Mouse (Mus musculus): ENCODE results near the gene Foxb2. TPM values are rescaled to one million over a fixed set of nuclear protein-coding genes. Genes with fewer than 3 reads are reported as not detected.

Gene Foxb2
- 0.28 TPM in 1 of 2 replicates, not detected in the other for total RNA-seq (2014; rRNA removed)
- 0.26 and 0.47 TPM in 2 replicates for polyA plus RNA-seq (2015; fragmentation: Nextera tagmentation; extraction: Ambion mirVana)

DNA sequence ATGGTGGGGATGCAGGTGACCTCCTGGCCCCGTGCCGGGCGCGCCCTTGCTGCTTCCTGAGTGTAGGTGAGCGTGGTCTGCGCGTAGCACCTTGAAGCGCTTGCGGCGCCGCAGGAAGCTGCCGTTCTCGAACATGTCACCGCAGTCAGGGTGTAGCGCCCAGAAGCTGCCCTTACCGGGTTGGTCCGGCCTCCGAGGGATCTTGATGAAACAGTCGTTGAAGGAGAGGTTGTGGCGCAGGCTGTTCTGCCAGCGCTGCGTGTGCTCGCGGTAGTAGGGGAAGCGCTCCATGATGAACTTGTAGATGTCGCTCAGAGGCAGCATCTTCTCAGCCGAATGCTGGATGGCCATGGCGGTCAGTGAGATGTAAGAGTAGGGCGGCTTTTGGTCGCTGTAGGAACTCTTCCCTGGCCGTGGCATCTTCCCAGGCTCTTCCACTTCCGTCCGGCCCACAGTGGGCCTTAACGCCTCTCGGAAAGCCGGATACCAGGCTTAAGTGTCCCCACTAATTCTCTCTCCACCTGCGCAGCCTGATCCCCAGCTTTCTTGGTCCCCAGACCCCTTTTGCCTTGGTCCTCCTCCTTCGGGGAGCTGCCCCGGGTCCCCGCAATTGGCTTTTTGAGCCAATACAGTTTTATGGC, at the start of gene Foxb2:
Gene Foxb2 (minus strand): TSS at position 585 of the 641 bp plus-strand sequence.
- peak; percentile 36; the same call in 1 of the 2 replicates for ATAC-seq (ENCODE audit: low FRiP score)
- Histone ChIP-seq H3K4me1 (ENCODE audit: insufficient read depth, low read length) (peaks cover 3% of the 10 kb centered on the region), H3K9me3 (ENCODE audit: low read length) (no peaks in the 10 kb centered on the region), H3K4me2 (ENCODE audit: low read depth, low read length, poor library complexity, severe bottlenecking) (peak within 1 kb of the TSS; percentile 77), H3K27me3 (ENCODE audit: insufficient read depth, low read length) (peaks cover 79% of the 10 kb centered on the region), H3K36me3 (ENCODE audit: insufficient read depth, low read length) (no peaks in the 10 kb centered on the region), H3K27ac (ENCODE audit: low read depth, low read length) (no peak within 1 kb of the TSS), H3K4me3 (ENCODE audit: low read depth, low read length) (peak within 1 kb of the TSS; percentile 45), H3K9ac (replicated peaks; ENCODE audit: low read length, poor library complexity, severe bottlenecking) (0 out of 2 replicates have a peak within 1 kb of the TSS, but pooled peaks have one; percentile 29)
- WGBS, result 1% methylated on average over 40 of the region's 40 CpGs
- TF ChIP-seq CTCF (IDR thresholded peaks at IDR 0.05), result no peak
- no peak for DNase-seq (ENCODE audit: low spot score)

GRCm38 (mm10) chr19:16911507-16911906, 37.9 kb upstream of the Foxb2 start:
- H3K4me3 ChIP-seq (ENCODE audit: low read depth, low read length), result no peak overlapping the region
- 82% methylated on average over 5 of the region's 5 CpGs for WGBS
- ATAC-seq (ENCODE audit: low FRiP score), result no peak

GRCm38 (mm10) chr19:16903106-16903505, 29.5 kb upstream of the Foxb2 start:
- ATAC-seq (ENCODE audit: low FRiP score) (no peak), DNase-seq (ENCODE audit: low spot score) (no peak)
- H3K27me3 ChIP-seq (ENCODE audit: insufficient read depth, low read length), result no peaks in the 10 kb centered on the region
- no peak overlapping the region for H3K9ac ChIP-seq (replicated peaks; ENCODE audit: low read length, poor library complexity, severe bottlenecking)
- peak; percentile 33; the same call in 1 of the 2 replicates for TF ChIP-seq CTCF (IDR thresholded peaks at IDR 0.05)
- H3K9me3 ChIP-seq (ENCODE audit: low read length), result no peaks in the 10 kb centered on the region
- WGBS, result 72% methylated on average over 2 of the region's 2 CpGs
- H3K36me3 ChIP-seq (ENCODE audit: insufficient read depth, low read length), result no peaks in the 10 kb centered on the region
- no peaks in the 10 kb centered on the region for H3K4me1 ChIP-seq (ENCODE audit: insufficient read depth, low read length)
- H3K4me2 ChIP-seq (ENCODE audit: low read depth, low read length, poor library complexity, severe bottlenecking), result no peak overlapping the region
- H3K4me3 ChIP-seq (ENCODE audit: low read depth, low read length), result no peak overlapping the region
- H3K27ac ChIP-seq (ENCODE audit: low read depth, low read length), result no peak overlapping the region

More at GRCm38 (mm10) chr19:16911507-16911906, 37.9 kb upstream of the Foxb2 start:
- Histone ChIP-seq H3K4me2 (ENCODE audit: low read depth, low read length, poor library complexity, severe bottlenecking) (no peak overlapping the region), H3K27me3 (ENCODE audit: insufficient read depth, low read length) (no peaks in the 10 kb centered on the region), H3K27ac (ENCODE audit: low read depth, low read length) (no peak overlapping the region), H3K4me1 (ENCODE audit: insufficient read depth, low read length) (no peaks in the 10 kb centered on the region), H3K9ac (replicated peaks; ENCODE audit: low read length, poor library complexity, severe bottlenecking) (no peak overlapping the region), H3K9me3 (ENCODE audit: low read length) (no peaks in the 10 kb centered on the region), H3K36me3 (ENCODE audit: insufficient read depth, low read length) (no peaks in the 10 kb centered on the region)
- DNase-seq (ENCODE audit: low spot score), result peak; percentile 16
- TF ChIP-seq CTCF (IDR thresholded peaks at IDR 0.05), result no peak

DNA sequence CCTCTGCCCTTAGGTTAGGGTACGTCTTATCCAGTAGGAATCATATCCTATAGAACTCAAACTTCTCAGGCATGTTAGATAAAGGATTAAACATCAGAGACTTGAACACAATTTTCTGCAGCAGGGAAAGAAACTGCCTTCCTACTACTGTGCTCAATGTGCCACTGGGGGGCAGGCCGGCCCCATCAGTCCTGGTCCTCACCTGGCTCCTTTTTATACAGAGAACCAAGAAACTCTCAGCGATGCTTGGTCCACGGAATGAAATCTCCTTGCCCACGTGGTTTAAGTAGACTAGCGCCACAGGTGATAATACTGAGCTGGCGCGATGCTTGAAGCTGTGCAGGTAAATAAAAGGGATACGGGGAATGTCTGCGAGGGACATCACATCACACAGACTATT, 26.1 kb upstream of the Foxb2 start:
- Histone ChIP-seq H3K27me3 (ENCODE audit: insufficient read depth, low read length) (no peaks in the 10 kb centered on the region), H3K9ac (replicated peaks; ENCODE audit: low read length, poor library complexity, severe bottlenecking) (no peak overlapping the region), H3K9me3 (ENCODE audit: low read length) (no peaks in the 10 kb centered on the region), H3K4me3 (ENCODE audit: low read depth, low read length) (no peak overlapping the region), H3K27ac (ENCODE audit: low read depth, low read length) (no peak overlapping the region), H3K4me2 (ENCODE audit: low read depth, low read length, poor library complexity, severe bottlenecking) (no peak overlapping the region), H3K36me3 (ENCODE audit: insufficient read depth, low read length) (no peaks in the 10 kb centered on the region), H3K4me1 (ENCODE audit: insufficient read depth, low read length) (no peaks in the 10 kb centered on the region)
- peak; percentile 58 for TF ChIP-seq CTCF (IDR thresholded peaks at IDR 0.05)
- no peak for ATAC-seq (ENCODE audit: low FRiP score)
- DNase-seq (ENCODE audit: low spot score), result peak; percentile 30
- 55% methylated on average over 10 of the region's 10 CpGs for WGBS

DNA sequence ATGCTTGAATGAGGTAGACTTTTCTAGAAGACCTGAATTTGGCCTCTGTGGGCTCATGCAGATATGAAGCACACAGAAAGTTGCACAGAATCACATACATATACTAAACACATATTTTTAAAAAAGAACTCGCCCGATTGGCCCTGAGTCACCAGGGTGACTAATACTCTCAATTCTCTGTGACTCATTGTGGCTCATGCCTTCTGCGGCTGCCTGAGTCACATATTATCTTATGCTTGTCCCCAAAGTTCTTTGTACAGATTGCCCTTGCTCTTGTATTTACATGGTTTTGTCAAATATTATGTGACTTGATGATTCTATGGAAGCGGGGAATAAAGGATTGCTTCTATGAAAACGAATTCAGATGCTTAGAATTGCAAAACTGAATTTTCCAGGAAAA, 25.0 kb upstream of the Foxb2 start:
- Histone ChIP-seq H3K4me2 (ENCODE audit: low read depth, low read length, poor library complexity, severe bottlenecking) (no peak overlapping the region), H3K36me3 (ENCODE audit: insufficient read depth, low read length) (no peaks in the 10 kb centered on the region), H3K4me3 (ENCODE audit: low read depth, low read length) (no peak overlapping the region), H3K9me3 (ENCODE audit: low read length) (no peaks in the 10 kb centered on the region), H3K4me1 (ENCODE audit: insufficient read depth, low read length) (no peaks in the 10 kb centered on the region), H3K27me3 (ENCODE audit: insufficient read depth, low read length) (no peaks in the 10 kb centered on the region), H3K27ac (ENCODE audit: low read depth, low read length) (no peak overlapping the region), H3K9ac (replicated peaks; ENCODE audit: low read length, poor library complexity, severe bottlenecking) (no peak overlapping the region)
- ATAC-seq (ENCODE audit: low FRiP score) (no peak), DNase-seq (ENCODE audit: low spot score) (no peak)
- 94% methylated on average over 5 of the region's 5 CpGs for WGBS
- TF ChIP-seq CTCF (IDR thresholded peaks at IDR 0.05), result no peak

DNA sequence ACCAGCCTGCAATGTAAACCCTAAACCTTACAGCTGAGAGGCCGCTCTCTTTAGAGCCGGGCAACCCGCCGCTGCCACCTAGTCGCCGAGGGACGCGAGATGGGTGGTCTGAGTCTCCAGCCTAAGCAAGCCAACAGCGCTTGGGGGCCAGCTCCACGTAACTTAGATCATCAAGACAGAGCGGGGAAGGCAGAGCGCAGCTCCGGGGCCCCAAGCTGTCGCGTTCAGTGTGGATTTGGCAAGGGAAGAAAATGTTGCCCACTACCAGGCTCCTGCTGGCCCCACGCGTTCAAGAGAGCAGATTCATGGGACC, 2.8 kb upstream of the Foxb2 start:
- Histone ChIP-seq H3K4me3 (ENCODE audit: low read depth, low read length) (no peak overlapping the region), H3K4me2 (ENCODE audit: low read depth, low read length, poor library complexity, severe bottlenecking) (no peak overlapping the region), H3K36me3 (ENCODE audit: insufficient read depth, low read length) (no peaks in the 10 kb centered on the region), H3K9ac (replicated peaks; ENCODE audit: low read length, poor library complexity, severe bottlenecking) (no peak overlapping the region), H3K27ac (ENCODE audit: low read depth, low read length) (no peak overlapping the region), H3K9me3 (ENCODE audit: low read length) (no peaks in the 10 kb centered on the region), H3K4me1 (ENCODE audit: insufficient read depth, low read length) (peaks cover 3% of the 10 kb centered on the region), H3K27me3 (ENCODE audit: insufficient read depth, low read length) (peaks cover 69% of the 10 kb centered on the region)
- no peak for TF ChIP-seq CTCF (IDR thresholded peaks at IDR 0.05)
- DNase-seq (ENCODE audit: low spot score) (no peak), ATAC-seq (ENCODE audit: low FRiP score) (no peak)
- WGBS, result 1% methylated on average over 17 of the region's 17 CpGs
